Mouse (Mus musculus) MEL (cell line): ENCODE measurements around the gene Prr12. TPM values are rescaled to one million over a fixed set of nuclear protein-coding genes. Genes with fewer than 3 reads are reported as not detected.
A peak's percentile ranks its signal among the peaks of the same experiment; 100 is the strongest.

Experiments
- DNase-seq: peaks from one replicate; pipeline ENCODE4 v3.0.0; 2011; ENCODE audit warnings: low read depth, low spot score
- H3K27ac ChIP-seq: 2 replicates; pipeline ENCODE4 v1.5.1; 2012; ENCODE audit warnings: low read depth, mild to moderate bottlenecking, control low read depth, low read length, moderate library complexity; ENCODE audit not compliant: control insufficient read depth
- H3K27me3 ChIP-seq, 2 experiments: fragments of 150-350 bp in 1 of 2; sonication (generic) in 1 of 2; 2 replicates each; pipeline ENCODE4 v1.6.1; 2012; ENCODE audit warnings: low read length in 2 of 2, mild to moderate bottlenecking in 2 of 2, improper control_type of control experiment in 1 of 2, moderate library complexity in 1 of 2; ENCODE audit not compliant: insufficient read depth in 2 of 2, control insufficient read depth in 1 of 2
- H3K36me3 ChIP-seq, 2 experiments: 2 replicates each; pipeline ENCODE4 v1.6.1; 2012 to 2014; ENCODE audit warnings: low read length in 2 of 2, improper control_type of control experiment in 1 of 2, inconsistent platforms in 1 of 2, mild to moderate bottlenecking in 1 of 2; ENCODE audit not compliant: insufficient read depth in 2 of 2, control insufficient read depth in 1 of 2
- H3K4me1 ChIP-seq, 2 experiments: fragments of 150-350 bp in 1 of 2; sonication (generic) in 1 of 2; 2 replicates each; pipeline ENCODE4 v1.6.1; 2012; ENCODE audit warnings: low read length in 2 of 2, improper control_type of control experiment in 1 of 2, mild to moderate bottlenecking in 1 of 2; ENCODE audit not compliant: insufficient read depth in 2 of 2, control insufficient read depth in 1 of 2
- H3K4me3 ChIP-seq, 2 experiments: fragments of 150-350 bp in 1 of 2; sonication (generic) in 1 of 2; 2 replicates each; pipeline ENCODE4 v1.5.1; 2012; ENCODE audit warnings: low read depth in 2 of 2, low read length in 2 of 2, mild to moderate bottlenecking in 2 of 2, moderate library complexity in 2 of 2, control low read depth in 1 of 2, improper control_type of control experiment in 1 of 2; ENCODE audit not compliant: control insufficient read depth in 1 of 2, insufficient read depth in 1 of 2
- H3K79me2 ChIP-seq: 2 replicates; pipeline ENCODE4 v1.6.1; 2012; ENCODE audit warnings: mild to moderate bottlenecking, low read length, moderate library complexity; ENCODE audit not compliant: control insufficient read depth, poor library complexity, insufficient read depth
- H3K9ac ChIP-seq: 2 replicates; pipeline ENCODE4 v1.6.1; 2012; ENCODE audit warnings: low read depth, mild to moderate bottlenecking, control low read depth, low read length, moderate library complexity; ENCODE audit not compliant: control insufficient read depth, poor library complexity, severe bottlenecking
- H3K9me3 ChIP-seq: fragments of 150-350 bp; sonication (generic); replicated peaks from 2 replicates; pipeline ENCODE4 v1.6.1; 2012; ENCODE audit warnings: mild to moderate bottlenecking, low read length, improper control_type of control experiment, moderate library complexity; ENCODE audit not compliant: insufficient read depth
- BHLHE40 ChIP-seq: IDR thresholded peaks from 2 replicates; pipeline ENCODE4 v1.6.1; 2012; ENCODE audit warnings: low read depth, mild to moderate bottlenecking, inconsistent platforms, low read length, improper control_type of control experiment, borderline replicate concordance
- CHD1 ChIP-seq: IDR thresholded peaks from 2 replicates; pipeline ENCODE4 v1.6.1; 2012; ENCODE audit warnings: low read depth, mild to moderate bottlenecking, inconsistent platforms, low read length, improper control_type of control experiment
- CHD2 ChIP-seq: IDR thresholded peaks from 2 replicates; pipeline ENCODE4 v1.6.1; 2011; ENCODE audit warnings: low read length, improper control_type of control experiment
- E2F4 ChIP-seq: IDR thresholded peaks from 2 replicates; pipeline ENCODE4 v1.6.1; 2011; ENCODE audit warnings: low read depth, low read length, improper control_type of control experiment, borderline replicate concordance
- ELF1 ChIP-seq: IDR thresholded peaks from 2 replicates; pipeline ENCODE4 v1.6.1; 2014; ENCODE audit warnings: low read depth, mild to moderate bottlenecking, inconsistent platforms, low read length, improper control_type of control experiment, moderate library complexity
- EP300 ChIP-seq, 2 experiments: IDR thresholded peaks; 2 replicates each; pipeline ENCODE4 v1.6.1; 2011; ENCODE audit warnings: improper control_type of control experiment in 2 of 2, low read length in 2 of 2, low read depth in 1 of 2, mild to moderate bottlenecking in 1 of 2
- ETS1 ChIP-seq: IDR thresholded peaks from 2 replicates; pipeline ENCODE4 v1.6.1; 2012; ENCODE audit warnings: low read depth, mild to moderate bottlenecking, inconsistent platforms, low read length, improper control_type of control experiment, moderate library complexity
- GATA1 ChIP-seq: IDR thresholded peaks from 2 replicates; pipeline ENCODE4 v1.6.1; 2011; ENCODE audit warnings: low read depth, low read length, improper control_type of control experiment
- HCFC1 ChIP-seq: IDR thresholded peaks from 2 replicates; pipeline ENCODE4 v1.6.1; 2012; ENCODE audit warnings: low read depth, mild to moderate bottlenecking, inconsistent platforms, low read length, improper control_type of control experiment, moderate library complexity
- JUND ChIP-seq: IDR thresholded peaks from 2 replicates; pipeline ENCODE4 v1.6.1; 2011; ENCODE audit warnings: low read depth, mild to moderate bottlenecking, improper control_type of control experiment, low read length
- MAFK ChIP-seq: IDR thresholded peaks from 2 replicates; pipeline ENCODE4 v1.6.1; 2011; ENCODE audit warnings: low read depth, mild to moderate bottlenecking, low read length, improper control_type of control experiment, borderline replicate concordance
- MAX ChIP-seq: IDR thresholded peaks from 2 replicates; pipeline ENCODE4 v1.6.1; 2011; ENCODE audit warnings: low read length, improper control_type of control experiment
- MAZ ChIP-seq: IDR thresholded peaks from 2 replicates; pipeline ENCODE4 v1.6.1; 2012; ENCODE audit warnings: low read depth, mild to moderate bottlenecking, inconsistent platforms, low read length, improper control_type of control experiment
- MXI1 ChIP-seq: IDR thresholded peaks from 2 replicates; pipeline ENCODE4 v1.6.1; 2011; ENCODE audit warnings: mild to moderate bottlenecking, low read depth, low read length, improper control_type of control experiment
- NELFE ChIP-seq: IDR thresholded peaks from 2 replicates; pipeline ENCODE4 v1.6.1; 2011; ENCODE audit warnings: low read depth, low read length, improper control_type of control experiment
- POLR2A ChIP-seq, 2 experiments: IDR thresholded peaks; 2 replicates each; pipeline ENCODE4 v1.6.1; 2011 to 2012; ENCODE audit warnings: low read length in 2 of 2, mild to moderate bottlenecking in 2 of 2, control low read depth in 1 of 2, improper control_type of control experiment in 1 of 2, low read depth in 1 of 2, moderate library complexity in 1 of 2; ENCODE audit not compliant: control insufficient read depth in 1 of 2, insufficient read depth in 1 of 2, poor library complexity in 1 of 2
- RCOR1 ChIP-seq: IDR thresholded peaks from 2 replicates; pipeline ENCODE4 v1.6.1; 2012; ENCODE audit warnings: low read depth, mild to moderate bottlenecking, inconsistent platforms, low read length, improper control_type of control experiment
- SMC3 ChIP-seq: IDR thresholded peaks from 2 replicates; pipeline ENCODE4 v1.6.1; 2011; ENCODE audit warnings: low read depth, low read length, improper control_type of control experiment
- TAL1 ChIP-seq: IDR thresholded peaks from 2 replicates; pipeline ENCODE4 v1.6.1; 2012; ENCODE audit warnings: mild to moderate bottlenecking, inconsistent platforms, low read length, moderate library complexity, mixed read lengths
- TBP ChIP-seq: IDR thresholded peaks from 2 replicates; pipeline ENCODE4 v1.8.0; 2011; ENCODE audit warnings: low read depth, low read length, improper control_type of control experiment
- TCF12 ChIP-seq: IDR thresholded peaks from 2 replicates; pipeline ENCODE4 v1.6.1; 2014; ENCODE audit warnings: low read depth, mild to moderate bottlenecking, inconsistent platforms, low read length, improper control_type of control experiment, moderate library complexity
- UBTF ChIP-seq: IDR thresholded peaks from 2 replicates; pipeline ENCODE4 v1.6.1; 2012; ENCODE audit warnings: low read depth, mild to moderate bottlenecking, inconsistent platforms, low read length, improper control_type of control experiment, moderate library complexity, borderline replicate concordance; ENCODE audit not compliant: insufficient read depth
- USF1 ChIP-seq: IDR thresholded peaks from 2 replicates; pipeline ENCODE4 v1.6.1; 2014; ENCODE audit warnings: low read depth, mild to moderate bottlenecking, inconsistent platforms, low read length, improper control_type of control experiment, moderate library complexity
- USF2 ChIP-seq, 2 experiments: IDR thresholded peaks; 2 replicates each; pipeline ENCODE4 v1.6.1; 2011 to 2012; ENCODE audit warnings: improper control_type of control experiment in 2 of 2, low read length in 2 of 2, borderline replicate concordance in 1 of 2, inconsistent platforms in 1 of 2, low read depth in 1 of 2, mild to moderate bottlenecking in 1 of 2; ENCODE audit not compliant: insufficient read depth in 1 of 2
- ZMIZ1 ChIP-seq: IDR thresholded peaks from 2 replicates; pipeline ENCODE4 v1.6.1; 2012; ENCODE audit warnings: low read depth, mild to moderate bottlenecking, inconsistent platforms, low read length, improper control_type of control experiment, moderate library complexity
- ZNF384 ChIP-seq: IDR thresholded peaks from 2 replicates; pipeline ENCODE4 v1.6.1; 2012; ENCODE audit warnings: low read depth, mild to moderate bottlenecking, inconsistent platforms, low read length, improper control_type of control experiment
- polyA plus RNA-seq, 2 experiments: library from polyadenylated mRNA; stranded (reverse) in 1 of 2; unstranded in 1 of 2; fragments of >175 nt in 1 of 2; fragments of >200 nt in 1 of 2; gene quantifications; 2 replicates each; pipeline versions ENCODE4 v1.2.1 to v1.2.4; 2012; ENCODE audit warnings: low replicate concordance in 2 of 2, low read depth in 1 of 2; ENCODE audit not compliant: insufficient read length in 2 of 2, insufficient read depth in 1 of 2, missing spikeins in 1 of 2
- total RNA-seq: library from RNA; depleted of rRNA; stranded (reverse); fragments of 300-350 nt; gene quantifications from 2 replicates; pipeline ENCODE4 v1.2.3, GENCODE M21; 2012

Gene Prr12
- total and polyA plus RNA-seq, 3 experiments, result 3.5 to 32.1 TPM; not detected in 1

- peak overlapping the region; percentile 8 to 23 for H3K4me3 ChIP-seq
- TF ChIP-seq NELFE (0 out of 2 replicates have a peak, but pooled peaks have one; percentile 32), MAFK (no peak), MAX (no peak), POLR2A (IDR thresholded peaks at IDR 0.05; ENCODE audit: control insufficient read depth in 1 of 2, insufficient read depth in 1 of 2, low read depth in 1 of 2, low read length in 2 of 2, poor library complexity in 1 of 2) (peak in 1 of 2 experiments; percentile 51; a peak in 2 of 4 replicates), GATA1 (peak; percentile 39), EP300 (IDR thresholded peaks at IDR 0.05; ENCODE audit: low read depth in 1 of 2, low read length in 2 of 2) (0 out of 4 replicates have a peak, but pooled peaks have one; percentile 13 to 19), USF1 (peak; percentile 40; the same call in 1 of the 2 replicates), TAL1 (peak; percentile 58), TBP (peak; percentile 46; the same call in 1 of the 2 replicates), HCFC1 (no peak), ZNF384 (peak; percentile 82), ZMIZ1 (no peak)
- TF ChIP-seq, all 39 proteins: peak for 8
- Histone ChIP-seq H3K4me1 (peaks cover 0 to 16% of the 10 kb centered on the region in 2 experiments; a peak in 3 of 4 replicates), H3K9me3 (no peaks in the 10 kb centered on the region), H3K9ac (peak overlapping the region; percentile 57), H3K27ac (peak overlapping the region; percentile 69), H3K27me3 (no peaks in the 10 kb centered on the region), H3K36me3 (peaks cover 0 to 16% of the 10 kb centered on the region in 2 experiments; a peak in 2 of 4 replicates), H3K79me2 (peaks cover 54% of the 10 kb centered on the region)
- DNase-seq, result peak; percentile 88
These were observed 14.7 kb upstream of the Prr12 start for GRCm38 (mm10) chr7:45067190-45067999.

- Histone ChIP-seq H3K9ac (peak within 1 kb of the TSS; percentile 76), H3K4me3 (peak within 1 kb of the TSS; percentile 73 to 79), H3K4me1 (peaks cover 2 to 16% of the 10 kb centered on the region in 2 experiments; a peak in 3 of 4 replicates), H3K27me3 (no peaks in the 10 kb centered on the region), H3K79me2 (peaks cover 31% of the 10 kb centered on the region), H3K36me3 (peaks cover 0 to 17% of the 10 kb centered on the region in 2 experiments; a peak in 2 of 4 replicates), H3K9me3 (no peaks in the 10 kb centered on the region), H3K27ac (peak within 1 kb of the TSS; percentile 87)
- peak; percentile 100 for DNase-seq
- TF ChIP-seq JUND (no peak), UBTF (no peak), ZNF384 (peak; percentile 71), SMC3 (peak; percentile 20; the same call in 1 of the 2 replicates), EP300 (IDR thresholded peaks at IDR 0.05; ENCODE audit: low read depth in 1 of 2, low read length in 2 of 2) (peak in 1 of 2 experiments; percentile 44; a peak in 1 of 4 replicates), CHD1 (no peak), TAL1 (no peak), ELF1 (peak; percentile 94), POLR2A (IDR thresholded peaks at IDR 0.05; ENCODE audit: control insufficient read depth in 1 of 2, insufficient read depth in 1 of 2, low read depth in 1 of 2, low read length in 2 of 2, poor library complexity in 1 of 2) (peak; percentile 58 to 96; a peak in 3 of 4 replicates), ZMIZ1 (peak; percentile 84), TCF12 (peak; percentile 81), E2F4 (no peak; the same call in 1 of the 2 replicates), CHD2 (peak; percentile 50; the same call in 1 of the 2 replicates), MAZ (peak; percentile 94), USF1 (peak; percentile 39; the same call in 1 of the 2 replicates), NELFE (peak; percentile 86), BHLHE40 (no peak), USF2 (IDR thresholded peaks at IDR 0.05; ENCODE audit: borderline replicate concordance in 1 of 2, insufficient read depth in 1 of 2, low read depth in 1 of 2, low read length in 2 of 2) (no peak), ETS1 (peak; percentile 52), MXI1 (peak; percentile 88), RCOR1 (peak; percentile 72), HCFC1 (peak; percentile 90)
These were observed 9.7 kb upstream of the Prr12 start, which contains the start of the genes Nosip and Prrg2 for GRCm38 (mm10) chr7:45062239-45062835. TSS of gene Nosip (plus strand) at chr7:45062429. TSS of gene Prrg2 (minus strand) at chr7:45062677.
